Mouse (Mus musculus) hindbrain, embryonic 11.5 days (tissue): ENCODE data around the gene Il11. TPM values are rescaled to one million over a fixed set of nuclear protein-coding genes. Genes with fewer than 3 reads are reported as not detected.

ENCODE experiments used
- ATAC-seq: fragments of 200-750 bp; cut with Nextera tagmentation; 2 replicates; pipeline ENCODE4 v1.8.0; 2017; ENCODE audit warnings: mild to moderate bottlenecking, moderate TSS enrichment, moderate library complexity; ENCODE audit not compliant: low FRiP score
- DNase-seq: peaks from one replicate; pipeline ENCODE4 v3.0.0-alpha.2; 2015; ENCODE audit warnings: low spot score
- H3K27ac ChIP-seq: fragments of 300-500 bp; sonication (generic); 2 replicates; pipeline ENCODE4 v1.5.1; 2014; ENCODE audit warnings: mild to moderate bottlenecking, low read depth, low read length
- H3K27me3 ChIP-seq: fragments of 300-500 bp; sonication (generic); 2 replicates; pipeline ENCODE4 v1.6.1; 2014; ENCODE audit warnings: mild to moderate bottlenecking, low read length, moderate library complexity, mixed read lengths; ENCODE audit not compliant: control insufficient read depth, insufficient read depth
- H3K36me3 ChIP-seq: fragments of 300-500 bp; sonication (generic); 2 replicates; pipeline ENCODE4 v1.6.1; 2014; ENCODE audit warnings: mild to moderate bottlenecking, low read length, moderate library complexity, mixed read lengths; ENCODE audit not compliant: control insufficient read depth, insufficient read depth
- H3K4me1 ChIP-seq: fragments of 300-500 bp; sonication (generic); replicated peaks from 2 replicates; pipeline ENCODE4 v1.6.1; 2014; ENCODE audit warnings: low read length, mixed read lengths; ENCODE audit not compliant: control insufficient read depth, insufficient read depth
- H3K4me2 ChIP-seq: fragments of 300-500 bp; sonication (generic); replicated peaks from 2 replicates; pipeline ENCODE4 v1.6.1; 2014; ENCODE audit warnings: mild to moderate bottlenecking, low read depth, low read length
- H3K4me3 ChIP-seq: fragments of 300-500 bp; sonication (generic); 2 replicates; pipeline ENCODE4 v1.5.1; 2014; ENCODE audit warnings: low read depth, low read length
- H3K9ac ChIP-seq: fragments of 300-500 bp; sonication (generic); 2 replicates; pipeline ENCODE4 v1.6.1; 2014; ENCODE audit warnings: low read depth, low read length
- H3K9me3 ChIP-seq: fragments of 300-500 bp; sonication (generic); 2 replicates; pipeline ENCODE4 v1.6.1; 2016; ENCODE audit warnings: low read length; ENCODE audit not compliant: control insufficient read depth
- WGBS: fragments of 180-500 bp; shearing (Covaris S2); extraction: QIAGEN DNeasy Blood & Tissue Kit; methylation state at CpG from one replicate; pipeline ENCODE4 v1.1.7; 2014; 5-methylcytosine and 5-hydroxymethylcytosine counted together
- polyA plus RNA-seq: library from polyadenylated mRNA; unstranded; fragments of >200 nt; fragmentation: Nextera tagmentation; extraction: Ambion mirVana; gene quantifications from 2 replicates; pipeline ENCODE4 v1.2.1, GENCODE M21; 2014

Gene Il11
- polyA plus RNA-seq, 1 experiment from 2014 or later: 0.08 TPM

DNA sequence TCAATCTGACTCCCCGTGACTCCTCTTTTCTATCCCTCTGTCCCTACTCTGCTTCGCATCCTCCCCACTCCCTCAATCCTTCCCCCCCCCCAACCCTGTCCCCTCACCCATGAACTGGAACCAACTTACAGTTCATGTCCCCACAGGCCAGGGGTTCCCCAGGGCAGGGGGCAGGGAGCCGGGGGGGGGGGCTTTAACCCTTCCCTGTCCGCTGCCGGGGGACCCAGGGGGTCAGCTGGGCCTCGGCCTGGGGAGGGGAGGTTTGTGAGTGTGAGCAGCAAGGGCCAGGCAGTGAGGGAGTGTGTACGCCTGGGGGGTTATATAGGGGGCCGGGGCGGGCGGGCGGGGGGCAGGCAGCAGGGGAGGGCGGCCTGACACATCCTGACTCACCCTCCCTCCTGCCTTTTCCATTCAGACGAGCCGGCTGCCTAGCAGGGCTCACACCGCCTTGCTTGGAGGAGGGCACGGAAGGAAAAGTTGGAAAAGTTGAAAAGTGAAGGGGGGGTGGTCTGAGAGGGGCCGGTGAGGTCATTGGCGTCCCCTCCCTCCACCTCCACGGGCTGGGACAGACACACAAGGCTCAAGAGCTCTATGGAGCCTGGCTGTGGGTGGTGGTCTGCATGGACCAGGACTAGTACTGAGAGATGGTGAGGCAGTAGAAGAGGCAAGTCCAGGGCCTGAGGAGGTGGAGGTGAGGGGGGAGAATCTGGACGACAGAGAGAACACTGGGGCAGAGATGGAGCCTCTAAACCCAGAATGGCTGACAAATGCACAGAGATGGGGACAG lies 4.6 kb downstream of the Il11 start:
- Histone ChIP-seq H3K27me3 (peaks cover 40% of the 10 kb centered on the region), H3K4me1 (peaks cover 3% of the 10 kb centered on the region; the same call in 1 of the 2 replicates), H3K9ac (no peak overlapping the region), H3K9me3 (no peaks in the 10 kb centered on the region), H3K4me2 (no peak overlapping the region), H3K27ac (no peak overlapping the region), H3K4me3 (no peak overlapping the region), H3K36me3 (no peaks in the 10 kb centered on the region)
- 6% methylated on average over 17 of the region's 20 CpGs for WGBS
- ATAC-seq: 0 out of 2 replicates have a peak, but pooled peaks have one; percentile 11
- no peak for DNase-seq

- H3K9me3 ChIP-seq: no peaks in the 10 kb centered on the region
- peaks cover 3% of the 10 kb centered on the region; the same call in 1 of the 2 replicates for H3K4me1 ChIP-seq
- DNase-seq: peak; percentile 78
- H3K4me3 ChIP-seq: peak overlapping the region; percentile 16
- WGBS: 1% methylated on average over 45 of the region's 56 CpGs
- H3K4me2 ChIP-seq: peak overlapping the region; percentile 36
- H3K27me3 ChIP-seq: peaks cover 40% of the 10 kb centered on the region
- no peak overlapping the region for H3K27ac ChIP-seq
- H3K36me3 ChIP-seq: no peaks in the 10 kb centered on the region
- peak; percentile 86 for ATAC-seq
- peak overlapping the region; percentile 21; the same call in 1 of the 2 replicates for H3K9ac ChIP-seq
Measured at GRCm38 (mm10) chr7:4776861-4777830, 5.5 kb downstream of the Il11 start.

- Histone ChIP-seq H3K9ac (no peak overlapping the region), H3K9me3 (no peaks in the 10 kb centered on the region), H3K27me3 (peaks cover 40% of the 10 kb centered on the region), H3K36me3 (no peaks in the 10 kb centered on the region), H3K27ac (no peak overlapping the region), H3K4me3 (no peak overlapping the region), H3K4me1 (peaks cover 3% of the 10 kb centered on the region; the same call in 1 of the 2 replicates), H3K4me2 (no peak overlapping the region)
- WGBS: 55% methylated on average over 10 of the region's 10 CpGs
- DNase-seq: no peak
- no peak for ATAC-seq
Measured at GRCm38 (mm10) chr7:4776131-4776530, 6.5 kb downstream of the Il11 start.

DNA sequence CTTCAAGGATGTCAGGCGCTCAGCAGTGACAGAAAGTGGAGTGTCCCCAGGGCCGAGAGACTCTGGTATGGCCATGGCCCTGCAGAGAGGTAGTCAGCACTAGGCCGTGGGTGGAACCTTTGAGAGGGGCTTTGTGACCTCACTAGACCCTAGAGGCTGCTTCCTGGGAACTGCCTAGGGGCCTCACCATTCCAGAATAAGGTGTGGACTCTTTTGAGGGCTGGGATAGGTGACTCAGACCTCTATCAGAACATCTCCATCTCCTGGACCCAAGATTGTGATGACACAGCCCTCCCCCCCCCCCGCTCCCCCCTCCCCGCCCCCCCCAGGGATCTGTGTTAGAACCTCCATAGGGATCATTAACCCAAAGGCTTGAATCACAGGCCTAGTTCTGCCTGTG lies 11.5 kb downstream of the Il11 start, which contains the start of gene Fam71e2:
Gene Fam71e2 (minus strand): TSS at position 101 of the 400 bp plus-strand sequence.
- H3K4me3 ChIP-seq: no peak within 1 kb of the TSS
- 81% methylated on average over 3 of the region's 5 CpGs for WGBS

GRCm38 (mm10) chr7:4764946-4765710 lies 17.5 kb downstream of the Il11 start:
- DNase-seq: no peak
- Histone ChIP-seq H3K27ac (no peak overlapping the region), H3K4me3 (no peak overlapping the region), H3K4me1 (no peaks in the 10 kb centered on the region), H3K9me3 (no peaks in the 10 kb centered on the region), H3K4me2 (no peak overlapping the region), H3K27me3 (no peaks in the 10 kb centered on the region), H3K36me3 (no peaks in the 10 kb centered on the region), H3K9ac (no peak overlapping the region)
- ATAC-seq: no peak
- WGBS: 19% methylated on average over 4 of the region's 4 CpGs

More for the DNA sequence above, 11.5 kb downstream of the Il11 start, which contains the start of gene Fam71e2:
- H3K36me3 ChIP-seq: no peaks in the 10 kb centered on the region
- no peaks in the 10 kb centered on the region for H3K9me3 ChIP-seq
- DNase-seq (no peak), ATAC-seq (no peak)
- H3K4me1 ChIP-seq: no peaks in the 10 kb centered on the region
- no peak within 1 kb of the TSS for H3K9ac ChIP-seq
- peaks cover 10% of the 10 kb centered on the region for H3K27me3 ChIP-seq
- no peak within 1 kb of the TSS for H3K4me2 ChIP-seq
- H3K27ac ChIP-seq: no peak within 1 kb of the TSS

DNA sequence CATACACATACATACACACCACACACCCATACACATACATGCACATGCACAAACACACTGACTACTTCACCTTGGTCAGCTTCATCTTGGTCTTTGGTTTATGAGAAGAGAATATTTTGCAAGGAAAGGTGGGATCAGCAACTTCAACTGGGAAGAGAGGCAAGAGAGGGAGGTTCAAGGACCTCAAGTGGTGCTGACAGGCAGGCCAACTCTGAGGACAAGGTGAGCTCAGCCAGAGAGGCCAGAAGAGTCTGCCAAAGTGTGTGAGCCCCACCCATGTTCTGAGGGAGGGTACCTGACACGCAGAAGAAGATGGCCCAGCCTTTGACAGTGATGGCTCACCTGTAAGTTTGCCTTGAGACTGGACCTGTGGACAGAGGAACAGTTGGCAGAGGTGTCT lies 23.0 kb downstream of the Il11 start:
- ATAC-seq (no peak), DNase-seq (no peak)
- Histone ChIP-seq H3K27ac (no peak overlapping the region), H3K9me3 (no peaks in the 10 kb centered on the region), H3K9ac (no peak overlapping the region), H3K36me3 (no peaks in the 10 kb centered on the region), H3K27me3 (no peaks in the 10 kb centered on the region), H3K4me1 (no peaks in the 10 kb centered on the region), H3K4me3 (no peak overlapping the region), H3K4me2 (no peak overlapping the region)
- WGBS: 52% methylated on average over 1 of the region's 1 CpGs

- Histone ChIP-seq H3K27me3 (no peaks in the 10 kb centered on the region), H3K4me2 (peak within 1 kb of the TSS; percentile 29), H3K4me3 (peak within 1 kb of the TSS; percentile 24), H3K9me3 (no peaks in the 10 kb centered on the region), H3K27ac (no peak within 1 kb of the TSS), H3K4me1 (0 out of 2 replicates have a peak, but pooled peaks cover 5% of the 10 kb centered on the region), H3K9ac (peak within 1 kb of the TSS; percentile 5; the same call in 1 of the 2 replicates), H3K36me3 (no peaks in the 10 kb centered on the region)
- peak; percentile 88 for DNase-seq
- ATAC-seq: peak; percentile 97
- 3% methylated on average over 24 of the region's 24 CpGs for WGBS
Measured at GRCm38 (mm10) chr7:4752821-4753570, 29.7 kb downstream of the Il11 start, which contains the start of gene Cox6b2. Gene Cox6b2 (minus strand): TSS chr7:4753094.
